Mouse (Mus musculus) liver, adult 2 months (tissue): ENCODE data around the gene Tnnt3. TPM values are rescaled to one million over a fixed set of nuclear protein-coding genes. Genes with fewer than 3 reads are reported as not detected.
A peak's percentile ranks its signal among the peaks of the same experiment; 100 is the strongest.

ENCODE experiments used
- DNase-seq: peaks from one replicate; pipeline ENCODE4 v3.0.0-alpha.2; 2011; ENCODE audit warnings: low read depth, low spot score; ENCODE audit errors: extremely low read depth
- H3K27ac ChIP-seq: fragments of 200-500 bp; replicated peaks from 2 replicates; pipeline ENCODE4 v1.5.1; 2012; ENCODE audit warnings: low read depth, mild to moderate bottlenecking, control low read depth, inconsistent platforms, low read length; ENCODE audit not compliant: insufficient read depth
- H3K27me3 ChIP-seq: fragments of 200-500 bp; 2 replicates; pipeline ENCODE4 v1.6.1; 2012; ENCODE audit warnings: mild to moderate bottlenecking, moderate library complexity, low read length, inconsistent platforms; ENCODE audit not compliant: control insufficient read depth, insufficient read depth
- H3K36me3 ChIP-seq: fragments of 200-500 bp; 2 replicates; pipeline ENCODE4 v1.6.1; 2012; ENCODE audit warnings: low read length, inconsistent platforms; ENCODE audit not compliant: control insufficient read depth, insufficient read depth
- H3K4me1 ChIP-seq: fragments of 200-500 bp; 2 replicates; pipeline ENCODE4 v1.6.1; 2011; ENCODE audit warnings: low read length; ENCODE audit not compliant: control insufficient read depth, insufficient read depth
- H3K4me3 ChIP-seq: fragments of 200-500 bp; 2 replicates; pipeline ENCODE4 v1.5.1; 2011; ENCODE audit warnings: low read depth, mild to moderate bottlenecking, control low read depth, low read length, moderate library complexity; ENCODE audit not compliant: insufficient read depth
- H3K79me2 ChIP-seq: fragments of 200-500 bp; 2 replicates; pipeline ENCODE4 v1.6.1; 2012; ENCODE audit warnings: inconsistent platforms, mild to moderate bottlenecking, low read length, moderate library complexity; ENCODE audit not compliant: control insufficient read depth, insufficient read depth
- H3K9ac ChIP-seq: fragments of 200-500 bp; 2 replicates; pipeline ENCODE4 v1.6.1; 2012; ENCODE audit warnings: low read depth, mild to moderate bottlenecking, control low read depth, inconsistent platforms, low read length
- CTCF ChIP-seq: fragments of 200-500 bp; IDR thresholded peaks from 2 replicates; pipeline ENCODE4 v1.5.1; 2011; ENCODE audit warnings: low read depth, low read length, control low read depth
- POLR2A ChIP-seq: fragments of 200-500 bp; IDR thresholded peaks from 2 replicates; pipeline ENCODE4 v1.6.1; 2011; ENCODE audit warnings: low read length, control low read depth; ENCODE audit not compliant: insufficient read depth; ENCODE audit errors: extremely low read depth
- whole genome bisulfite sequencing: fragments of 180-500 bp; shearing (Covaris S2); methylation state at CpG from one replicate; pipeline ENCODE4 v1.1.7; 2018; 5-methylcytosine and 5-hydroxymethylcytosine counted together
- polyA plus RNA-seq: library from polyadenylated mRNA; depleted of rRNA; stranded (reverse); fragments of >200 nt; gene quantifications from 2 replicates; pipeline ENCODE4 v1.2.3, GENCODE M21; 2012
- total RNA-seq: library from RNA; depleted of rRNA; stranded (reverse); fragments of >200 nt; gene quantifications from 2 replicates; pipeline ENCODE4 v1.2.3, GENCODE M21; 2014

Gene Tnnt3
- total and polyA plus RNA-seq, 2 experiments: 6.4 TPM; not detected in 1

DNA sequence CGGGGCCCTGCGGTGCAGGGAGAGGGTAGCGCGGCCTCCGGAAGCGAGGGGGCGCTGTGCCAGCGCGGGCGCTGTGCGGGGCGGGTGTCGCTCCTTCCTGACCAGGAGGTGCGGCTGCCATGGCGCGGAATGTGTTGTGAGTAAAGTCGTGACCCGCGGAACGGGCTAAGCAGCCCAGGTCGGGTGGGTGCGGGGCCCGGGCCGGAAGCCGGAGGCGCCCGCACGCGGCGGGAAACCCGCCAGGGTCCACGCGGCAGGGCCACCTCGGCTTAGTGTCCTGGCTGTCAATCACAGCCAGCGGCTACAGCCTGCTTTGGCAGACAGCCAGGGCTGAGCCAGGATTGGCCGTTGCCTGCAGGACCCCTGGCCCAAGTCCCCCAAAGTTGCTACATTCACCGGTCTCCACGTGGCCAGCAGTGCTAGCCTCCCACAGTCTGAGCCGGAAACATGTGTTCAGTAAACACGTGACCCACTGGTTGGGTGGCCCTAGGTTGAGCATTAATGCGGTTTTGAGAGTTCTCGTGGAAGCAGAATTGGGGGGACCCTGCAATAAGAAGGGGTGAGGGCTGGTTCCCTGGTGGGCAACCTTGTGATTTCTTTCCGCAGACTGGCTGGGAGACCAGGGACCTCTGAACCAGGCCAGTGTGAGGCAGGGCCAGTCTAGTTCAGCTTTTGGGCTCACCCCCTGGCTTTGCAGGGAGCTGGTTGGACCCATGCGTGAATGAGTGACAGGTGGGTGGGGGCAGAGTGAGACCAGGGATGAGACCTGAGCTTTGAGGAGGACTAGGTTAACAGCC, 34.6 kb downstream of the Tnnt3 start:
- Histone ChIP-seq H3K36me3 (no peaks in the 10 kb centered on the region), H3K27me3 (no peaks in the 10 kb centered on the region), H3K4me1 (peaks cover 12% of the 10 kb centered on the region), H3K4me3 (peak overlapping the region; percentile 77), H3K9ac (peak overlapping the region; percentile 71), H3K79me2 (no peaks in the 10 kb centered on the region), H3K27ac (peak overlapping the region; percentile 45)
- WGBS: 1% methylated on average over 42 of the region's 44 CpGs
- TF ChIP-seq CTCF (peak; percentile 86), POLR2A (no peak)
- peak; percentile 75 for DNase-seq

DNA sequence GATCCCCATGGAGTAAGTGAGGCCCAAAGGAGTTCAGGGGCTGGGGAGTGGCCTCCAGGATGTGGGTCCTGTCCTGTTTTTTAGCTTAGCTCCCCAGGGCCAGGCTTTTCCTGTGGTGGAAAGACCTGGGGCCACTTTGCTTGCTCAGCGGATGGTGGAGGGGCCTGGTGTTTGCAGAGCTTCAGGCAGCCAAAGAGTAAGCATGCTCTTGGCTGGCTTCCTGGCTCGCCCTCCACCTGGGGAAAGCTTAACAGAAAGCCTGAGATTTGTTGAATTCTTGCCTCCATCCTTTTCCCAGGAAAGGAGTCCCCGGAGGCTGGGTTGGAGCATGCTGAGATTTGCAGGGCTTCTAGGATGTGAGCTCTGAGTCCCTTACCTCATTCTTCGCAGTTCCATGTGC, 36.5 kb downstream of the Tnnt3 start:
- no peak overlapping the region for H3K4me3 ChIP-seq
- H3K27ac ChIP-seq: peak overlapping the region; percentile 63
- WGBS: 42% methylated on average over 4 of the region's 4 CpGs
- TF ChIP-seq POLR2A (no peak), CTCF (no peak)
- peak; percentile 19 for DNase-seq
- no peaks in the 10 kb centered on the region for H3K27me3 ChIP-seq
- peaks cover 12% of the 10 kb centered on the region for H3K4me1 ChIP-seq
- H3K79me2 ChIP-seq: no peaks in the 10 kb centered on the region
- H3K9ac ChIP-seq: no peak overlapping the region
- no peaks in the 10 kb centered on the region for H3K36me3 ChIP-seq

DNA sequence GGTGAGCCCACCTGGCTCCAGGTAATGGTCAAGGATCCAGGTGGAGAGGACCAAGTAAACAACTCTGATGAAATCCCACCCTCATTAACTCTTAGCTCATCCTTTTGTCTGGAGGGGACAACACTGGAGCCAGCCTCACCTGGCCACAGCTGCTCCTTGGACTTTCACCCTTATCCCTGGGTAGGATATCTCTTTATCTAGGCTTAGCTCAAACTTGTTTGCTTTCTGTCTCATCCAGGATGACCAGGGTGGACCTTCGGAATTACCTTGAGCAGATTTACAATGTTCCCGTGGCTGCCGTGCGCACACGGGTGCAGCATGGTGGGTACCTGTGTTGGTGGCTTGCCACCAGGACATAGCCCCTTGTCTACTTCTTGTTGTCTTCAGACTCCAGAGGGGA, 37.2 kb downstream of the Tnnt3 start:
- no peak for TF ChIP-seq POLR2A
- TF ChIP-seq CTCF: no peak
- no peaks in the 10 kb centered on the region for H3K79me2 ChIP-seq
- DNase-seq: peak; percentile 83
- no peaks in the 10 kb centered on the region for H3K36me3 ChIP-seq
- H3K4me1 ChIP-seq: peaks cover 12% of the 10 kb centered on the region
- no peak overlapping the region for H3K9ac ChIP-seq
- no peaks in the 10 kb centered on the region for H3K27me3 ChIP-seq
- WGBS: 39% methylated on average over 5 of the region's 5 CpGs
- no peak overlapping the region for H3K4me3 ChIP-seq
- peak overlapping the region; percentile 63 for H3K27ac ChIP-seq

DNA sequence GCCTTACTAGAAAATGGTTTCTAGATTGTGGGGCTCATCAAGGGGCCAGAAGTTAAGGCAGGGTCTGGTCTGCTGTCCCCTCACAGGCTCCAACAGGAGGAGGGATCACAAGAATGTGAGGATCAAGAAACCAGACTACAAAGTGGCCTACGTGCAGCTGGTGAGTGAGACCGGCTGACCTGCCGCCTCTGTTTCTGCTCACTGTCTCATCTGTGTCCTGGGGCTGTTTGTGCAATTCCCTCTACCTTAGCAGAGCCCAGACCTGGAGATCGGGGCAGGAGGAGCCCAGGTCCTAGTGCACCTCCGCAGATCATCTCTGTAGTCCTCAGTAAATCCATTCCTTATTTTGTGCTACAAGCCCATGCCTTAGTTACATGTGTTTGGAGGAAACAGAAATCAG, 38.5 kb downstream of the Tnnt3 start:
- peaks cover 12% of the 10 kb centered on the region for H3K4me1 ChIP-seq
- 79% methylated on average over 5 of the region's 5 CpGs for WGBS
- H3K27ac ChIP-seq: no peak overlapping the region

DNA sequence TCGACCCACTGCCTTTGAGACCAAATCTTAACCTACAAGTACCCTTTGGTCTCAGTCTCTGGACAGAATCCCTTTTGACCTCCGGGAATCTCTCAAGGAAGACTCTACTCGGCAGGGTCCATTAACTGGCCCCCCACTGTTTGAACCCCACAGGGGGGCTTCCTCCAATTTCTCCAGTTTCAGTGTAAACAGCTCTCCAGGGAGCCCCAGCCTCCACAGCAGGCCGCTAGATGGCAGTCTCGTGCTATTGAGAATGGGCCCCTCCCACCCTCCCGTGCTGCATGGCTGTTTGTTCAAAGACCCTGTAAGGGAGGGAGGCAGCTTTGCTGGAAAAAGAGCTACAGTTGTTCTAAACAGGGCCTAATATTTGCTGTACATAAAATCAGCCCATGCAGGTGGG, 39.2 kb downstream of the Tnnt3 start:
- Histone ChIP-seq H3K36me3 (0 out of 2 replicates have a peak, but pooled peaks cover 2% of the 10 kb centered on the region), H3K4me1 (peaks cover 12% of the 10 kb centered on the region), H3K79me2 (no peaks in the 10 kb centered on the region), H3K4me3 (no peak overlapping the region), H3K27ac (no peak overlapping the region), H3K27me3 (no peaks in the 10 kb centered on the region), H3K9ac (no peak overlapping the region)
- TF ChIP-seq CTCF: peak; percentile 76
- no peak for TF ChIP-seq POLR2A
- 18% methylated on average over 6 of the region's 6 CpGs for WGBS
- DNase-seq: no peak

More for the DNA sequence above, 38.5 kb downstream of the Tnnt3 start:
- Histone ChIP-seq H3K4me3 (no peak overlapping the region), H3K36me3 (0 out of 2 replicates have a peak, but pooled peaks cover 2% of the 10 kb centered on the region), H3K79me2 (no peaks in the 10 kb centered on the region), H3K27me3 (no peaks in the 10 kb centered on the region), H3K9ac (no peak overlapping the region)
- DNase-seq: no peak
- TF ChIP-seq POLR2A: no peak
- TF ChIP-seq CTCF: no peak

DNA sequence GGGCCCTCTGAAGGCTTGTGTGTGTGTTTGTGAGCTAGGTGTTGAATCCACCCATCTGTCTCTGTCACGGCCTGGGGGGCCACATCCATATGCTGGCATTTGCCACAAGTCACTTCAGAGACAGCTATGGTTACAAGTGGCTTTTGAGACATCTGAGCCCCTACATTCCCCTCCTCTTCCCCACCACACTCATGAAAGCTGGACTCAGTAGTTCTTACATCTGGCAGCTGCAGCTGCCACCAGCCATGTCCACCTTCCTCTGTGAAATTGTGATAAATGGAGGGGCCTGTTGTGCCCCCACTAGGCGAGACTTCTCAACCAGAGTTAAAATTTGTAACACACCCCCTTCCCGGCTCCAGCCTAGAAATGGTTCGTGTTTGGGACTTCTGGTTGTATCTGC, 39.7 kb downstream of the Tnnt3 start:
- Histone ChIP-seq H3K9ac (no peak overlapping the region), H3K27me3 (no peaks in the 10 kb centered on the region), H3K79me2 (no peaks in the 10 kb centered on the region), H3K4me1 (peaks cover 12% of the 10 kb centered on the region), H3K36me3 (0 out of 2 replicates have a peak, but pooled peaks cover 2% of the 10 kb centered on the region), H3K4me3 (no peak overlapping the region), H3K27ac (no peak overlapping the region)
- DNase-seq: no peak
- WGBS: 67% methylated on average over 4 of the region's 4 CpGs
- TF ChIP-seq POLR2A (no peak), CTCF (no peak)
